Mouse (Mus musculus): ENCODE data around the gene Cyb561d2. TPM values are rescaled to one million over a fixed set of nuclear protein-coding genes. Genes with fewer than 3 reads are reported as not detected.

Gene Cyb561d2
- polyA plus RNA-seq, 1 experiment from 2014 or later: 28.3 TPM

DNA sequence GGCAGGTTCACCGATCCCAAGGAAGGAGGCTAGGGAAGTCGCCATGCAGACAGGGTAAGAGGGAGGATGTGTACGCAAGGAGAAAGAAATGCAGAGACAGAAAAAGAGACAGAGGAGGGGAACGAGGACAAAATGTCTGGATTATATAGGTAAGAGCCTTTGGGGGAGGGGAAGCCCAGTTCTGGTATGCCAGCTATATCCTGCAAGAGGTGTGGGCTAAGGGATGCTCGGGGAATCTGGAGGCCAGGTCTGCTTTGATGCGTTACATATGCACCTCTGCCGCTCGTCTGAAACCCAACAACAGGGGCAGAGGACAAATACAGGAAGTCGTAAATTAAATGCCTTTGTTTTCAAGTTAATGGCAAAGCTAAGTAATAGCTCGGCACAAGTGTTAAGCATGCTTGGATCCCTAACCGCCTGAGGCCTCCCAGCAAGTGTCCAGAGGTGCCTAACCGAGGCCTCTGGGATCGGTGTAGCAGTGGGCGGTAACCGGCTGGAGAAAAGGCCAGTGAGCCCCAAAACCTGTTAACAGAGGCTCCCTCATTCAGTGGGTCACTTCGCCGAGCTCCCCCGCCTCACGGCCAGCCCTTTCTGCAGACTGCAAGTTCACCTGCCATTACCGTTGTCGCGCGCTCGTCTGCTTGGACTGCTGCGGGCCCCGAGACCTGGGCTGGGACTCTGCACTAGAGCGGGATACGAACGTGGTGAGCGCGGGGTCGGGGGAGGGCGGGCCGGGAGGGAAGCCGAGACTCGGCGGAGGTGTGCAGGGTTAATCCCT, 11.7 kb upstream of the Cyb561d2 start:
- Histone ChIP-seq H3K4me3 (replicated peaks) (peak overlapping the region; percentile 60), H3K4me1 (replicated peaks) (peaks cover 51% of the 10 kb centered on the region), H3K27ac (peak overlapping the region; percentile 82), H3K4me2 (replicated peaks) (peak overlapping the region; percentile 95), H3K9me3 (no peaks in the 10 kb centered on the region), H3K9ac (replicated peaks) (peak overlapping the region; percentile 74), H3K27me3 (peaks cover 48% of the 10 kb centered on the region), H3K36me3 (peaks cover 23% of the 10 kb centered on the region)
- WGBS: 7% methylated on average over 37 of the region's 37 CpGs
- ATAC-seq: peak; percentile 26

DNA sequence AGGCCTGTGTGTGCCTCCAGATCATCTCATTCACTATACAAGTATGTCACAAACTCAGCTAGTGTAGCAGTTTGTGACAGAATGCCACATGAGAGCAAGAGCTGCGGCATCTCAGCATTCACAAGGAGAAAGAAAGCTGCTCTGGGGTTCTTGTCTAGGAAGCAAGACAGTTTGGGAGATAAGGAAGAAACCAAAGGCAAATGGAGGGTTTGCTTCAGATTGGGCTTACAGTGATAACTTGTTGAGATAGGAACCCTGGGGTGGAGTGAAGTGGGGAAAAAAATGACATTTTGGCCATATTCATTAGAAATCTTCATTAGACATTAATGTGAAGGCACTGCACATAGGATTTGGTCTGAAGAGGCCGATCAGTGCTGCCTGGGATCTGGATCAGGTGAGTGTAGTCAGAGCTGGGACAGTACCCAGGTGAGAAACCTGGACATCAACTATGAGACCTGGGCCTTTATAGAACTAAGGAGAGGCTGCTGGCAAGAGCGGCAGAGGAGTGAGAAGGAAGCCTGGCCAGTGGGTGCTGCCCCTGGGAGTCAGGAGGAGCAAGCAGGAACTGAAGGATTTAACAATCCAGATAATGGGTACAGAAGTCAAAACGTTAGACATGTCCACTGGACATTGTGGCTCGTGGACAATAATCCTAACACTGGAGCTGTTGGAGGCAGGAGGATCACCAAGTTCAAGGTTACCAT, 10.8 kb upstream of the Cyb561d2 start:
- no peak overlapping the region for H3K9ac ChIP-seq (replicated peaks)
- H3K4me3 ChIP-seq (replicated peaks): peak overlapping the region; percentile 60; the same call in 1 of the 2 replicates
- no peaks in the 10 kb centered on the region for H3K9me3 ChIP-seq
- WGBS: 79% methylated on average over 5 of the region's 5 CpGs
- no peak for ATAC-seq
- peaks cover 14% of the 10 kb centered on the region for H3K36me3 ChIP-seq
- peaks cover 51% of the 10 kb centered on the region for H3K4me1 ChIP-seq (replicated peaks)
- H3K4me2 ChIP-seq (replicated peaks): peak overlapping the region; percentile 95; the same call in 1 of the 2 replicates
- H3K27ac ChIP-seq: no peak overlapping the region
- H3K27me3 ChIP-seq: peaks cover 57% of the 10 kb centered on the region

DNA sequence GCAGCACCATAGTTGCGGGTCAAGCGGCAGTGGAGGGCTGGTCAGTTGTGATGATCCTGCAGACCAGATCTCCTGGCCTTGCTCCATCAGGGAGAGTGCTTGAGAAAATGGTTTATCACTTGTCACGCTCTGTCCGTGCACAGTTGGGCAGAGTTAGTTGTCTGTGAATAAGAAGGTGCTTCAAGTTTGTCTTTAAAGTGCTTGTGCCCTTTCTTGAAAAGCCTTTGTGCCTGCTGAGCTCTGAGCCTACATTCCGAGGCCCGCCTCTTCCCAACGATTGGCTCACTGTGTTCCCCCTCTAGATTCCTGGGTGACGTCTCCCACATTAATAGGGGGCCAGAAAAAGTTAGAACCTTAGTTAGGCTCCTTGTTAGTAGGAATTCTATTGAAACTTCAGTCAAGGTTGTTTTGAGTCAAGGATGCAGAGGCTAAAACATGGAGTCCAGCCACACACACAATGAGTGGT, 9.9 kb upstream of the Cyb561d2 start:
- 7% methylated on average over 8 of the region's 8 CpGs for WGBS
- ATAC-seq: no peak
- H3K27ac ChIP-seq: no peak overlapping the region
- H3K9ac ChIP-seq (replicated peaks): peak overlapping the region; percentile 54
- peak overlapping the region; percentile 53 for H3K4me2 ChIP-seq (replicated peaks)
- peak overlapping the region; percentile 30 for H3K4me3 ChIP-seq (replicated peaks)
- peaks cover 57% of the 10 kb centered on the region for H3K4me1 ChIP-seq (replicated peaks)
- H3K9me3 ChIP-seq: no peaks in the 10 kb centered on the region
- H3K27me3 ChIP-seq: peaks cover 61% of the 10 kb centered on the region
- H3K36me3 ChIP-seq: peaks cover 5% of the 10 kb centered on the region; the same call in 1 of the 2 replicates

DNA sequence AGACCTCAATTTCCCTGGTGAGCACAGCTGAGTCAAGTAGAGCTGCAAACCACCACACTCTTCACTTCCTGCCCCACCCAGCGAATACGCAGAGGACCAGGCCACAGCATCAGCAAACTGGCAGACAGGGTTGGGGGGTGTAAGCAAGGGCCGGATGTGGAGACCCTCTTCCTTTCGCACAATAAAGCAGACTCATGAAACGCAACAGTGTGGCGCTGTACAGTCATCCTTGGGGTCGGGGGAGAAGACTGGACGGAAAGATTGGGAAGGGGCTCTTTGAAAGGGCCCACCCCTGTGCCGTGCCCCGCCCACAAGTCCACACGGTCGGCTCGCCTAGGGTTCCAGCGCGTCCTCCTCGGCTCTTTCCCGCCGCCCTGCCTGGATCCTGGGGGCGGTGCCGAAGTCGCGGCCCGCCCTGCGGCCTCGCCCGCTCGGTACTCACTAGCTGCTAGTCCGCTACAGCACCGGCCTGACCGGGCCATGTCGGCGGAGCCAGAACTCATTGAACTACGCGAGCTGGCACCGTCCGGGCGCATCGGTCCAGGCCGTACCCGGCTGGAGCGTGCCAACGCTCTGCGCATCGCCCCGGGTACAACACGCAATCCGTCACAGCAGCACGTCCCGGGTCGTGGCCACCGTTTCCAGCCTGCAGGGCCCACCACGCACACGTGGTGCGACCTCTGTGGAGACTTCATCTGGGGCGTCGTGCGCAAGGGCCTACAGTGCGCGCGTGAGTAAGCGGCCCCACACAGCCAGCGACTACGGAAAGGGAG, 9.3 kb upstream of the Cyb561d2 start, which contains the start of gene Rassf1:
Gene Rassf1, plus strand, starts transcription at position 439 of the 773 bp plus-strand sequence.
- peak within 1 kb of the TSS; percentile 54 for H3K9ac ChIP-seq (replicated peaks)
- H3K27me3 ChIP-seq: peaks cover 61% of the 10 kb centered on the region
- H3K27ac ChIP-seq: no peak within 1 kb of the TSS
- no peaks in the 10 kb centered on the region for H3K9me3 ChIP-seq
- H3K4me2 ChIP-seq (replicated peaks): peak within 1 kb of the TSS; percentile 53
- peaks cover 57% of the 10 kb centered on the region for H3K4me1 ChIP-seq (replicated peaks)
- H3K36me3 ChIP-seq: no peaks in the 10 kb centered on the region
- under 1% methylated on average over 61 of the region's 63 CpGs for WGBS
- H3K4me3 ChIP-seq (replicated peaks): peak within 1 kb of the TSS; percentile 30
- no peak for ATAC-seq

DNA sequence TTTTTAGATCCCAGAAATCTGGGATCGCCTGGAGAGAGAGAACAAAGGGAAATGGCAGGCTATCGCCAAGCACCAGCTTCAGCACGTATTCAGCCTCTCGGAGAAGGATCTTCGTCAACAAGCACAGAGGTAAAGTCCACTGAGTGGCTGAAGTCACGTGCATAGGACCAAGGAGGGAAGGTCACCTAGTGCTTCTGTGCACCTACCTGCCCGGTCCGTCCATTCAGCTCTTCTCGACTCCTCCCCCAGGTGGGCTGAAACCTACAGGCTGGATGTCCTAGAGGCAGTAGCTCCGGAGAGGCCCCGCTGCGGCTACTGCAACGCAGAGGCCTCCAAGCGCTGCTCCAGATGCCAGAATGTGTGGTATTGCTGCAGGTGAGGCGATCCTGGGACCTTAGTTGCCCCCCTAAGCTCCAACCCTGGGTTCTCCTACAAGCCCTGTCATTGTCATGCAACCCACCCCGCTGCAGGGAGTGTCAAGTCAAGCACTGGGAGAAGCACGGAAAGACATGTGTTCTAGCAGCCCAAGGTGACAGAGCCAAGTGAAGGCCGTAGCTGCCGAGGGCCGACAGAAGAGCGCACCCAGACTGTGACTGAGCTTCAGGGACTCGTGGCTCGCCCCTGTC, 8.6 kb upstream of the Cyb561d2 start:
- no peaks in the 10 kb centered on the region for H3K36me3 ChIP-seq
- WGBS: 25% methylated on average over 23 of the region's 23 CpGs
- H3K4me2 ChIP-seq (replicated peaks): peak overlapping the region; percentile 53
- H3K9me3 ChIP-seq: no peaks in the 10 kb centered on the region
- peak overlapping the region; percentile 54 for H3K9ac ChIP-seq (replicated peaks)
- ATAC-seq: no peak
- H3K27me3 ChIP-seq: peaks cover 61% of the 10 kb centered on the region
- no peak overlapping the region for H3K27ac ChIP-seq
- 0 out of 2 replicates have a peak overlapping the region, but pooled peaks have one; percentile 30 for H3K4me3 ChIP-seq (replicated peaks)
- H3K4me1 ChIP-seq (replicated peaks): peaks cover 56% of the 10 kb centered on the region

DNA sequence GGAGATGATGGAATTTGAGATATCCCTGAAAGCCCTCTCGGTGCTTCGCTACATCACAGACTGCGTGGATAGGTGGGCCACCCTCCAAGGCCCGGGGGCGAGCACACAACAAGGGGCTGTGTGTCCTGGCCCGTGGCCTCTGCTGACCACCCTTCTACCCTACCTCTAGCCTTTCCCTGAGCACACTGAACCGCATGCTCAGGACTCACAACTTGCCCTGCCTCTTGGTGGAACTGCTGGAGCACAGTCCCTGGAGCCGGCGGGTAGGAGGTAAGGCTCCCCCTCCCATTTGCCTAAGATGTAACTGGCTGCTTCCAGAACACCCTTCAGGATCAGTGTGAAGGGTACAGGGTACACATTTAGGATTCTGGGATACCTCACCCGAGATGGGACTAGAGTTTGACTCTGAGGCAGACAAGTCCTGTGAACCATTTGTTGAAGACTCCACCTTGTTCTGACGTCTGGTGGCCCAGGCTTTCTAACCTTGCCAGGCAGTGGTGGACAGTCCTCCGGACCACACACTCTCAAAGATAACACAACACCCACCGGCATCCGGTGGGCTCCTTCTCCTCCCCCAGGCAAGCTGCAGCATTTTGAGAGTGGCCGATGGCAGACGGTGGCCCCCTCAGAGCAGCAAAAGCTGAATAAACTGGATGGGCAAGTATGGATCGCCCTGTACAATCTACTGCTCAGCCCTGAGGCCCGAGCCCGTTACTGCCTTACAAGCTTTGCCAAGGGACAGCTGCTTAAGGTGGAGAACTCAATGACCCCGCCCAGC, 7.5 kb upstream of the Cyb561d2 start:
- WGBS: 87% methylated on average over 20 of the region's 20 CpGs
- H3K9ac ChIP-seq (replicated peaks): no peak overlapping the region
- ATAC-seq: no peak
- H3K27me3 ChIP-seq: peaks cover 61% of the 10 kb centered on the region
- peaks cover 49% of the 10 kb centered on the region for H3K4me1 ChIP-seq (replicated peaks)
- no peak overlapping the region for H3K27ac ChIP-seq
- no peak overlapping the region for H3K4me3 ChIP-seq (replicated peaks)
- peaks cover 9% of the 10 kb centered on the region for H3K36me3 ChIP-seq
- no peak overlapping the region for H3K4me2 ChIP-seq (replicated peaks)
- no peaks in the 10 kb centered on the region for H3K9me3 ChIP-seq

DNA sequence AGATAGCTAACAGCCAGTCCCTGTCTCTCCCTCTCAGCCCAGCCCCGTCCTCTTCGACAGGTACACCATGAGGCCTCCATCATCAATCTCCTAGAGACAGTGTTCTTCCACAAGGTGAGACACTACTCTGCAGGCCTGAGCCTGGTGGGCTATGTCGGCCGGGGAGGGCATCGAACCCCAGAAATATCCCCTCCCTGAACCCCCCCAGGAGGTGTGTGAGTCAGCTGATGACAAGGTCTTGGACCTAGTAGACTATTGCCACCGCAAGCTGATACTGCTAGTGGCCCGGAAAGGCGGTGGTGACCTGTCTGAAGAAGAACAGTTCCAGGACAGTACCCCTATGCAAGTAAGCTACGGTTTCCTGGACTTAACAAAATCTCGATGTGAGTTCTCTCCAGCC, 6.8 kb upstream of the Cyb561d2 start:
- H3K27me3 ChIP-seq: peaks cover 61% of the 10 kb centered on the region
- peaks cover 16% of the 10 kb centered on the region for H3K36me3 ChIP-seq
- 91% methylated on average over 10 of the region's 10 CpGs for WGBS
- H3K4me2 ChIP-seq (replicated peaks): no peak overlapping the region
- no peak for ATAC-seq
- H3K4me1 ChIP-seq (replicated peaks): peaks cover 48% of the 10 kb centered on the region
- H3K4me3 ChIP-seq (replicated peaks): no peak overlapping the region
- H3K9ac ChIP-seq (replicated peaks): no peak overlapping the region; the same call in 1 of the 2 replicates
- H3K27ac ChIP-seq: no peak overlapping the region
- H3K9me3 ChIP-seq: no peaks in the 10 kb centered on the region

DNA sequence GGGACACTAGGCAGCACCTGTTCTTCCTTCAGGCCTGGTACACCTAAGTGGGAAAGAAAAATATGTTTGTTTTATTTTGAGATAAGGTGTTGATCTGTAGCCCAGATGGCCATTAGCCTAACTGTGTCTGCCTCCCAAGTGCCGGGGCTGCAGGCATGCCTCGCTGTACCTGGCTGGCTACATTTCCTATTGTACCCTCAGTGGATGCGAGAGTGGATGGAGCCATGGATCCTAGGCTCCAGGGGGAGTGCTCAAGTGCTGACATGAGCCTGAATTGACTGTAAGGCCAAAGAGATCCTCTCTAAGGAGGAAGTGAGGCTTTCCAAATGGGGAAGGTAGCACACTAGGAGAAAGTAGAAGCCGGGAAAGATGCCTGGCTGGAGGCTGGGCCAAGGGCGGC, 6.0 kb upstream of the Cyb561d2 start:
- ATAC-seq: no peak
- Histone ChIP-seq H3K36me3 (peaks cover 21% of the 10 kb centered on the region), H3K4me3 (replicated peaks) (no peak overlapping the region), H3K4me2 (replicated peaks) (peak overlapping the region; percentile 53; the same call in 1 of the 2 replicates), H3K27ac (no peak overlapping the region), H3K9me3 (no peaks in the 10 kb centered on the region), H3K4me1 (replicated peaks) (peaks cover 41% of the 10 kb centered on the region), H3K9ac (replicated peaks) (peak overlapping the region; percentile 54), H3K27me3 (peaks cover 56% of the 10 kb centered on the region)
- WGBS: 80% methylated on average over 5 of the region's 5 CpGs

DNA sequence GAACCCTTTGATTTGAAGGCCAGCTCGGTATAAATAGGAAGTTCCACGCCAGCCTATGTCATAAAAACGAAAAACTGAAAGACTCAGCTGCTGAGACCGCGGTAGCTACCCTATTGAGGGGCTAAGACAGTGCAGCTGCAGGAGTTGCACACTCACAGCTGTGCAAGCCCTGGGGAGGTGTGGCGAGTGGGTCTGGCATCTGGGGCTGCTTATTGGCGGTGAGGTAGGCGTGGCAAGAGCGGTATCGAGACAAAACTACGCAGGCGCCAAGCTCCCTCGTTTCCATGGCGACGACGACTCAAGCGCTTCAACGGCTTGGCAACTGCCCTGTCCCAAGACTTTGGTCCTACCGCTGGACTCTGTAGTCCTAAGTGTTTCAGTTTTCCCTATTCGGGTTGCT, 5.0 kb upstream of the Cyb561d2 start, which contains the start of gene Zmynd10:
Gene Zmynd10, plus strand, starts transcription at position 273 of the 400 bp plus-strand sequence.
- Histone ChIP-seq H3K4me3 (replicated peaks) (peak within 1 kb of the TSS; percentile 26), H3K36me3 (peaks cover 21% of the 10 kb centered on the region), H3K9me3 (no peaks in the 10 kb centered on the region), H3K27ac (peak within 1 kb of the TSS; percentile 67), H3K9ac (replicated peaks) (peak within 1 kb of the TSS; percentile 54), H3K27me3 (peaks cover 47% of the 10 kb centered on the region), H3K4me1 (replicated peaks) (peaks cover 46% of the 10 kb centered on the region), H3K4me2 (replicated peaks) (peak within 1 kb of the TSS; percentile 53)
- ATAC-seq: peak; percentile 59
- WGBS: 3% methylated on average over 20 of the region's 20 CpGs

DNA sequence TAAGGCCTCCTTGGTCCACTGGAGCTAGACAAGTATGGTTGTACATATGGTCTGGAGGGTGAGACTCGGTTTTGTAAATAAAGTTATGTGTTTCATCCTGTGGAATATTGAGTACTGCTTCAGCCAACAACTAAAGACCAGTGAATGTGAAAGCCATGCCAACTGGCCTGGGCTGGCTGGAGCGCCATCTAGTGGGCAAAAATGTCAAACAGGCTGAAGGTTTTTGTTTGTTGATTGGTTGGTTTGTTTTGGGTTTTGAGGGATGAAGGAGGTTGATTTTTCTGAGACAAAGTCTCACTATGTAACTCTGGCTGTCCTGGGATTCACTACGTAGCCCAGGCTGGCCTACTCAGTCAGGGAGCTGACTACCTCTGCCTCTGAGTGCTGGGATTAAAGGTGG, 3.6 kb upstream of the Cyb561d2 start:
- H3K4me2 ChIP-seq (replicated peaks): no peak overlapping the region
- H3K27ac ChIP-seq: no peak overlapping the region
- H3K4me3 ChIP-seq (replicated peaks): no peak overlapping the region
- peaks cover 41% of the 10 kb centered on the region for H3K4me1 ChIP-seq (replicated peaks)
- peaks cover 21% of the 10 kb centered on the region for H3K36me3 ChIP-seq
- ATAC-seq: no peak
- no peaks in the 10 kb centered on the region for H3K9me3 ChIP-seq
- H3K27me3 ChIP-seq: peaks cover 32% of the 10 kb centered on the region
- H3K9ac ChIP-seq (replicated peaks): no peak overlapping the region
- 5% methylated on average over 3 of the region's 3 CpGs for WGBS

DNA sequence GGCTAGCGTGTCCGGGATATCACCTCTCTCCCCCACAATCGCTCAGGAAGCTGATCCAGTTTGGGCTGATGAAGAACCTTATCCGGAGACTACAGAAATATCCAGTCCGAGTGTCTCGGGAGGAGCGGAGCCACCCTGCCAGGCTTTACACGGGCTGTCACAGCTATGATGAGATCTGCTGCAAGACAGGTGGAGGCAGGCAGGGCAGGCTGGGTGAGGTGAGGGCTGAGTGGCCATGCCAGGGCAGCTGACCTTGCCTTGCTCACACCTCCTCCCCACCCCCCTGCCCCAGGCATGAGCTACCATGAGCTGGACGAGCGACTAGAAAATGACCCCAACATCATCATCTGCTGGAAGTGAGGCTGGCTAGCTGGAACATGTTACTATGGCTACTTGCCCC, 3.2 kb upstream of the Cyb561d2 start:
- ATAC-seq: no peak
- H3K4me2 ChIP-seq (replicated peaks): no peak overlapping the region
- H3K4me3 ChIP-seq (replicated peaks): no peak overlapping the region
- no peaks in the 10 kb centered on the region for H3K9me3 ChIP-seq
- no peak overlapping the region for H3K27ac ChIP-seq
- H3K36me3 ChIP-seq: peaks cover 24% of the 10 kb centered on the region
- peaks cover 43% of the 10 kb centered on the region for H3K4me1 ChIP-seq (replicated peaks)
- peaks cover 28% of the 10 kb centered on the region for H3K27me3 ChIP-seq
- H3K9ac ChIP-seq (replicated peaks): no peak overlapping the region
- WGBS: 91% methylated on average over 10 of the region's 10 CpGs
